Mouse (Mus musculus) CD4-positive naive resting alpha-beta T cell, adult 76 days (primary cell): Measurements from ENCODE around the gene Sumf1. TPM values are rescaled to one million over a fixed set of nuclear protein-coding genes. Genes with fewer than 3 reads are reported as not detected.

Source experiments
- total RNA-seq: library from RNA; stranded (reverse); gene quantifications from one replicate; pipeline ENCODE4 v1.2.4, GENCODE M21; 2023

The Sumf1 gene
- total RNA-seq = 20.1 TPM

GRCm38 (mm10) chr6:108184847-108185684 lies at the start of gene Sumf1:
Sumf1 (minus strand) TSS chr6:108185582.

DNA sequence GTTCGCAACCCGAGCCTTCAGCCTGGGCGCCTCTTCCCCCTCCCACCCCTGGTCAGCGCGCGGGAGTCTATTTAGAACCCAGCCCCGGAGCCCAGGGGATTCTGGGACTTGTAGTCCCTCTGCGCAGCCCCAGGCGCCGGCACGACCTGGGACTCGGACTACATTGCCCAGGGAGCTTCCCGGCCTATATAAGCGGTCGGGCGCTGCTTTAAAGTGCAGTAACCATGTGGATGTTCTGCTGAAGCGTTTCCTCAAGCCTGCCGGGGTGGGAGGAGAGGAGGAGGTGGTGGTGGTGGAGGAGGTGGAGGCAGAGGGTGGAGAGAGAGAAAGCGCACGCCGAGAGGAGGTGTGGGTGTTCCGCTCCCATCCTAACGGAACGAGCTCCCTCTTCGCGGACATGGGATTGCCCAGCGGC lies 27.5 kb upstream of the Sumf1 start, which contains the start of gene Itpr1:
Itpr1 (plus strand) TSS at position 216 of the 415 bp plus-strand sequence.

DNA sequence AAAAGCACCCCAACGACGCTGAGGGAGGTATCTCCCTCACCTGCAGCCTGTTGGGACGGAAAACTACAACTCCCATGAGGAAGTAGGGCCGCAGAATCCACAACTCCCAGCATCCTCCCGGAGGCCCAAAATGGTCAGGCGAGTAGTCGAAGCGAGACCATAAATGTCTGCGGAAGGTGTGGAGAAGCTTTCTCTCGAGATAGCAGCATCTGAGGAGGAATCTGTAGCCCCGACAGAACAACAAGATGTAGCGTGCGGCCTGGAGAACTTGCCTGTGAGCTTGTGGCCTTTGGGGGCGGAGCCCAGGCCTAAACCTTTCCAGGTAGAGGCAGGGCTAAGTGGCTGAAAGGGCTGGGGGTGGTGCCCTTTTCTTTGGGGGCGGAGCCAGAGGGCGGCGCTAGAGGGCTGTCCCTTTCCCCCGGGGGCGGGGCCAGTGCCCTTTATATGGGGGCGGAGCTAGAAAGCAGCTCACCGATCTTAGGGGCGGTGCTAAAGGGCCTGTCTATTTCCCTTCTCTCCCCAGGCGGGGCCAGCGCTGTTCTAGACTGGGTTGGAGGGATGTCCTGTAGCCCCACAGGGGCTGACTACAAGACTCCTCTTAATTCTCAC lies 120.4 kb downstream of the Sumf1 start, which contains the start of gene Setmar:
Setmar (plus strand) TSS at position 128 of the 609 bp plus-strand sequence.

Other genes starting within 250 kb of the Sumf1 start
- gene Setmar, start 120.5 kb downstream of the Sumf1 start, total RNA-seq = 4.4 TPM
- gene Itpr1, start 27.5 kb upstream of the Sumf1 start, total RNA-seq = 137 TPM